Mouse (Mus musculus): ENCODE data around the gene Gabrg3.

Gene Gabrg3

GRCm38 (mm10) chr7:57071435-57072160 lies 315.4 kb downstream of the Gabrg3 start:
- no peaks in the 10 kb centered on the region for H3K36me3 ChIP-seq (ENCODE audit: insufficient read depth, low read length)
- TF ChIP-seq POU5F1 (IDR thresholded peaks at IDR 0.05; ENCODE audit: borderline replicate concordance, low read length): no peak
- TF ChIP-seq CTCF (conservative IDR thresholded peaks at IDR 0.05; ENCODE audit: low read length): no peak
- no peak for TF ChIP-seq NANOG (IDR thresholded peaks at IDR 0.05; ENCODE audit: borderline replicate concordance, low read length)
- no peaks in the 10 kb centered on the region for H3K27me3 ChIP-seq (ENCODE audit: insufficient read depth, low read length)
- peaks cover 7% of the 10 kb centered on the region; the same call in 1 of the 2 replicates for H3K9me3 ChIP-seq (ENCODE audit: low read length)
- no peaks in the 10 kb centered on the region for H3K4me1 ChIP-seq (replicated peaks; ENCODE audit: low read depth, low read length)
- no peak overlapping the region for H3K4me3 ChIP-seq (replicated peaks; ENCODE audit: low read length)

- Histone ChIP-seq H3K27me3 (ENCODE audit: insufficient read depth, low read length) (no peaks in the 10 kb centered on the region), H3K4me3 (replicated peaks; ENCODE audit: low read length) (no peak overlapping the region), H3K4me1 (replicated peaks; ENCODE audit: low read depth, low read length) (no peaks in the 10 kb centered on the region), H3K9me3 (ENCODE audit: low read length) (peaks cover 4% of the 10 kb centered on the region; the same call in 1 of the 2 replicates), H3K36me3 (ENCODE audit: insufficient read depth, low read length) (no peaks in the 10 kb centered on the region)
- no peak for TF ChIP-seq NANOG (IDR thresholded peaks at IDR 0.05; ENCODE audit: borderline replicate concordance, low read length)
- no peak for TF ChIP-seq CTCF (conservative IDR thresholded peaks at IDR 0.05; ENCODE audit: low read length)
- TF ChIP-seq POU5F1 (IDR thresholded peaks at IDR 0.05; ENCODE audit: borderline replicate concordance, low read length): no peak
Measured at GRCm38 (mm10) chr7:57065398-57065797, 321.6 kb downstream of the Gabrg3 start.

- TF ChIP-seq NANOG (IDR thresholded peaks at IDR 0.05; ENCODE audit: borderline replicate concordance, low read length) (no peak), CTCF (conservative IDR thresholded peaks at IDR 0.05; ENCODE audit: low read length) (no peak), POU5F1 (IDR thresholded peaks at IDR 0.05; ENCODE audit: borderline replicate concordance, low read length) (no peak)
- Histone ChIP-seq H3K36me3 (ENCODE audit: insufficient read depth, low read length) (no peaks in the 10 kb centered on the region), H3K4me3 (replicated peaks; ENCODE audit: low read length) (no peak overlapping the region)
Measured at GRCm38 (mm10) chr7:57050906-57051635, 335.9 kb downstream of the Gabrg3 start.

GRCm38 (mm10) chr7:57037861-57038421 lies 349.0 kb downstream of the Gabrg3 start:
- no peaks in the 10 kb centered on the region for H3K9me3 ChIP-seq (ENCODE audit: low read length)
- TF ChIP-seq POU5F1 (IDR thresholded peaks at IDR 0.05; ENCODE audit: borderline replicate concordance, low read length): no peak
- TF ChIP-seq NANOG (IDR thresholded peaks at IDR 0.05; ENCODE audit: borderline replicate concordance, low read length): no peak
- TF ChIP-seq CTCF (conservative IDR thresholded peaks at IDR 0.05; ENCODE audit: low read length): no peak
- H3K36me3 ChIP-seq (ENCODE audit: insufficient read depth, low read length): no peaks in the 10 kb centered on the region
- no peak overlapping the region for H3K4me3 ChIP-seq (replicated peaks; ENCODE audit: low read length)
- no peaks in the 10 kb centered on the region for H3K27me3 ChIP-seq (ENCODE audit: insufficient read depth, low read length)
- H3K4me1 ChIP-seq (replicated peaks; ENCODE audit: low read depth, low read length): no peaks in the 10 kb centered on the region

More at GRCm38 (mm10) chr7:57050906-57051635, 335.9 kb downstream of the Gabrg3 start:
- no peaks in the 10 kb centered on the region for H3K4me1 ChIP-seq (replicated peaks; ENCODE audit: low read depth, low read length)
- no peaks in the 10 kb centered on the region for H3K9me3 ChIP-seq (ENCODE audit: low read length)
- no peaks in the 10 kb centered on the region for H3K27me3 ChIP-seq (ENCODE audit: insufficient read depth, low read length)

GRCm38 (mm10) chr7:57000585-57001261 lies 386.3 kb downstream of the Gabrg3 start:
- no peak overlapping the region for H3K4me3 ChIP-seq (replicated peaks; ENCODE audit: low read length)
- no peaks in the 10 kb centered on the region for H3K27me3 ChIP-seq (ENCODE audit: insufficient read depth, low read length)
- H3K36me3 ChIP-seq (ENCODE audit: insufficient read depth, low read length): no peaks in the 10 kb centered on the region
- no peaks in the 10 kb centered on the region for H3K9me3 ChIP-seq (ENCODE audit: low read length)
- H3K4me1 ChIP-seq (replicated peaks; ENCODE audit: low read depth, low read length): no peaks in the 10 kb centered on the region
- TF ChIP-seq CTCF (conservative IDR thresholded peaks at IDR 0.05; ENCODE audit: low read length) (no peak), POU5F1 (IDR thresholded peaks at IDR 0.05; ENCODE audit: borderline replicate concordance, low read length) (no peak), NANOG (IDR thresholded peaks at IDR 0.05; ENCODE audit: borderline replicate concordance, low read length) (no peak)

GRCm38 (mm10) chr7:56997713-56998624 lies 389.0 kb downstream of the Gabrg3 start:
- TF ChIP-seq POU5F1 (IDR thresholded peaks at IDR 0.05; ENCODE audit: borderline replicate concordance, low read length) (no peak), CTCF (conservative IDR thresholded peaks at IDR 0.05; ENCODE audit: low read length) (no peak), NANOG (IDR thresholded peaks at IDR 0.05; ENCODE audit: borderline replicate concordance, low read length) (no peak)
- no peaks in the 10 kb centered on the region for H3K36me3 ChIP-seq (ENCODE audit: insufficient read depth, low read length)

GRCm38 (mm10) chr7:56946398-56946797 lies 440.6 kb downstream of the Gabrg3 start:
- H3K4me1 ChIP-seq (replicated peaks; ENCODE audit: low read depth, low read length): no peaks in the 10 kb centered on the region
- H3K9me3 ChIP-seq (ENCODE audit: low read length): no peaks in the 10 kb centered on the region
- H3K36me3 ChIP-seq (ENCODE audit: insufficient read depth, low read length): no peaks in the 10 kb centered on the region
- no peak for TF ChIP-seq NANOG (IDR thresholded peaks at IDR 0.05; ENCODE audit: borderline replicate concordance, low read length)
- TF ChIP-seq CTCF (conservative IDR thresholded peaks at IDR 0.05; ENCODE audit: low read length): peak; percentile 25; the same call in 1 of the 2 replicates
- TF ChIP-seq POU5F1 (IDR thresholded peaks at IDR 0.05; ENCODE audit: borderline replicate concordance, low read length): no peak
- H3K27me3 ChIP-seq (ENCODE audit: insufficient read depth, low read length): no peaks in the 10 kb centered on the region
- H3K4me3 ChIP-seq (replicated peaks; ENCODE audit: low read length): no peak overlapping the region

More at GRCm38 (mm10) chr7:56997713-56998624, 389.0 kb downstream of the Gabrg3 start:
- Histone ChIP-seq H3K4me3 (replicated peaks; ENCODE audit: low read length) (no peak overlapping the region), H3K4me1 (replicated peaks; ENCODE audit: low read depth, low read length) (no peaks in the 10 kb centered on the region), H3K9me3 (ENCODE audit: low read length) (no peaks in the 10 kb centered on the region), H3K27me3 (ENCODE audit: insufficient read depth, low read length) (no peaks in the 10 kb centered on the region)
